Mouse (Mus musculus) T-helper 1 cell (primary cell): ENCODE data around the gene Gper1.

Source experiments
- in situ Hi-C: fragments of 300-600 bp; cut with MboI, MseI; formaldehyde crosslinking; loops from one replicate; pipeline ENCODE4 v1.15.1; 2025; ENCODE audit warnings: high pct_unique_total_duplicates

Gene Gper1

GRCm38 (mm10) chr5:139411117-139411516 lies 11.8 kb upstream of the Gper1 start:
- in situ Hi-C loops, result no loop called here

DNA sequence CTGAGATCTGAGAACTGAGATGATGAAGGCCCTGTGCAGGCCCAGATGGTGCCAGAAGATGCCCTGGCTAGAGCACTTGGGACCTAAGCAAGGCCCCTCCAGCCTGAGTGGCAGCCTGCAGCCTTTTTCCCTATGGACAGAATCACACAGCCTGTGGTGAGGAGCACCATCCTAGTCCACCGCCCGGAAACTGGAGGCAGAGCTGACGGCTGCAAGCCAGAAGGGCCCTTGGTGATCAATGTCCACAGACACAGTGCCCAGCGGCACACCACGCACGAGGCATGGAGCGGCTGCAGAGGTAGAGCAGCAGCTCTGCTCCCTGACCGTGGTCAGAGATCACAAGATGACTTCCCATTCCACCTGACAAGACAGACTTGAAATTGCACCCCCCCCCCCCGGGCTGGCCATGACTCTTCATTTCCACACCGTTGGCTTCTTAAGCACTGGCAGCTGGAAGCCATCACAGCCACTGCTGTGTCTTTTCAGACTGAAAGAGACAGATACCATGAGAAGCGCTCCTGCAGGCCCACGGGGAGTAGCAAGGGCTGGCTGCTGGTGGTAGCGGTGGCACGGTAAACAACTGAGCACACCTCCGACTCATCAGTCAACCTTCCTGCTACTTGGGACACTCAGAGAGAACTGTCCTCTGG lies 11.2 kb upstream of the Gper1 start:
- in situ Hi-C loops, result no loop called here

GRCm38 (mm10) chr5:139413545-139413944 lies 9.4 kb upstream of the Gper1 start:
- in situ Hi-C loops, result no loop called here

DNA sequence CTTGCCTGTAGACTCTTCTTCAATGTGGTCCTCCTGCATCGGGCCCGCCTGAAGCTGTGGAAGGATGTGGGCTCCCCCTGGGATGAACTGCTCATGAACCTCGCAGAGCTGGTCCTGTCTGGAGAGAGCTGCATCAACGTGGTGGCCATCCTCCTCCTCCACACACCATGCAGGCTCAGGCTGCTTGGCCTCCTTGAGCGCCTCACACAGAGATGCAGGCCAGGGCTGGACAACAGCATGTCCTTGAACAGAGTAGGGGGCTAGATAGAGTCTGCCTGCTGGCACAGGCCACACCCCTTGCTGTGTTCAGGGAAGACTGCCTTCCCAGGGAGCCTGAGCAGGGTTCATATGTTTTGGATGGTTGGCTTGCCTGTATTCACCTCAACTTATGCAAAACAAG lies 8.0 kb upstream of the Gper1 start:
- in situ Hi-C loops, result no loop called here

DNA sequence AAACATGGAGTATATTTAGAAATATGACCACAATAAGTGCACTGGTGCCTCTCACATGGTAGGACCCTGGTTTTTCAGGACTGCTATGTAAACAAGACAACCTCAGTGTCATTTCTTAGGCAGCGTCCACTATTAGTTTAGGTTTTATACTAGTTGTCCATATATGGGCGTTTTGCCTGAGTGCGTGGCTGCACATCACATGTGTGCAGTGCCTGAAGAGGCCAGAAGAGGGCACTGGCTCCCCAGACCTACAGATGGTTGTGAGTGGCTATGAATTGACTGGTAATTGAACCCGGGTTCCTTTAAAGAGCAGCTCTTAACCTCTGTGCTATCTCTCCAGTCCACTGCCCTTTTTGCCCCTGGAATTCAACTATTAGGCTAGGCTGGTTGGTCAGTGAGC lies 6.0 kb upstream of the Gper1 start:
- in situ Hi-C loops, result no loop called here

DNA sequence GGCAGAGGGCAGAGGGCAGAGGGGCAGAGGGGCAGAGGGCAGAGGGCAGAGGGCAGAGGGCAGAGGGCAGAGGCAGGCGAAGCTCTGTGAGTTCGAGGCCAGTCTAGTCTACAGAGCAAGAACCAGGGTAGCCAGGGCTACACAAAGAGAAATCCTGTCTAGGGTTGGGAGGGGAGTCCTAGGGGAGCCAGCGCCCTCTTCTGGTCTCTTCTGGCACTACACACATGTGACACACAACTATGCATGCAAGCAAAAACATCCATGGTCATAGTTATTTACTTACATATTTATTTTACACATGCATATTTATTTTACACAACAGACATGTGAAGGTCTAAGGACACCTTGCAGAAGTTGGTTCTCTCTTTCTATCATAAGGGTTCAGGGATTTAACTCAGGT lies 5.5 kb upstream of the Gper1 start:
- in situ Hi-C loops, result no loop called here

- in situ Hi-C loops, result no loop called here
Measured at GRCm38 (mm10) chr5:139418110-139418509, 4.8 kb upstream of the Gper1 start.

- in situ Hi-C loops, result no loop called here
Measured at GRCm38 (mm10) chr5:139418633-139419032, 4.3 kb upstream of the Gper1 start.

DNA sequence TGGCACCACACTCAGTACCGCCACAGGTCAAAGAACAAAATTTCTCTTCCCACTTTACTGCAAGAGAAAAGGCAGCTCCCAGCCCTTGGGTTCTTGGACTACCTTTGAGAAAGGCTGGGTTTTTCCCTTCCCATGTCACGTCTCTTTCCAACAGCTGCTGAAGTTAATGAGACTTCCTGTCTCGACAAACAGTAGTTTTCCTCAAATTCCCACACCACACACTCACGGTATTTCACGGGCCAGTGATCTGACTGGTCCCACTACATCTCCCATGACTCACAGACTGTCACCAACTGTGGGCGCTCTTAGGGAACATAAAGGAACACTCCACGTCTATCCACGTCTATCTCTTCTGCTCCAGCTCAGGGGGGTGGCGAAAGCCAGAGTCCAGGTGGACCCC lies 2.2 kb downstream of the Gper1 start:
- in situ Hi-C loops, result loop anchor here (25.0 kb wide), 1 partner anchor 563 kb away; no protein-coding TSS in a partner anchor

GRCm38 (mm10) chr5:139427001-139427400 lies 4.0 kb downstream of the Gper1 start:
- in situ Hi-C loops, result loop anchor here (25.0 kb wide), 1 partner anchor 565 kb away; no protein-coding TSS in a partner anchor

- in situ Hi-C loops, result loop anchor here (25.0 kb wide), 1 partner anchor 566 kb away; no protein-coding TSS in a partner anchor
Measured at GRCm38 (mm10) chr5:139427989-139428388, 5.0 kb downstream of the Gper1 start.

GRCm38 (mm10) chr5:139429818-139430341 lies 6.9 kb downstream of the Gper1 start:
- in situ Hi-C loops, result loop anchor here (25.0 kb wide), 1 partner anchor 568 kb away; no protein-coding TSS in a partner anchor

GRCm38 (mm10) chr5:139432333-139432732 lies 9.4 kb downstream of the Gper1 start:
- in situ Hi-C loops, result loop anchor here (25.0 kb wide), 1 partner anchor 570 kb away; no protein-coding TSS in a partner anchor

GRCm38 (mm10) chr5:139432747-139433508 lies 10.0 kb downstream of the Gper1 start:
- in situ Hi-C loops, result loop anchor here (25.0 kb wide), 1 partner anchor 571 kb away; no protein-coding TSS in a partner anchor

GRCm38 (mm10) chr5:139433842-139434568 lies 11.1 kb downstream of the Gper1 start:
- in situ Hi-C loops, result loop anchor here (25.0 kb wide), 1 partner anchor 572 kb away; no protein-coding TSS in a partner anchor

DNA sequence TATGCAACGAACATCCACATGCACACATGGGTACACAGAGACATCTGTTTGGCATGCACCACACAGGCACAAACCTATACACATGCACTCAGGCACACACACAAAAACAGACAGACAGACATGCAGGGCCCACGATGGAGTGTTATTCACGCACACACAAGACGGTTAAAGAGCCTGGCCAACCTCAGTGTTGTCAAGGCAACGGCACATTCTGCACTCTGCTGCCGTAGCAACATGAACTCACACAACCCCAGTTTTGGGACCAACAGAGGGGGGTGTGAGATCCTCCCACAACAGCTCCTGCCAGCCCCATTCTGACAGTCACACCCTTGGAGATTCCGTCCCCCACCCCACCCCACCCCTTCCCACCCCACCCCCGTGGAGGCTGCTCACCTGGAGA lies 12.0 kb downstream of the Gper1 start:
- in situ Hi-C loops, result loop anchor here (25.0 kb wide), 1 partner anchor 573 kb away; no protein-coding TSS in a partner anchor

DNA sequence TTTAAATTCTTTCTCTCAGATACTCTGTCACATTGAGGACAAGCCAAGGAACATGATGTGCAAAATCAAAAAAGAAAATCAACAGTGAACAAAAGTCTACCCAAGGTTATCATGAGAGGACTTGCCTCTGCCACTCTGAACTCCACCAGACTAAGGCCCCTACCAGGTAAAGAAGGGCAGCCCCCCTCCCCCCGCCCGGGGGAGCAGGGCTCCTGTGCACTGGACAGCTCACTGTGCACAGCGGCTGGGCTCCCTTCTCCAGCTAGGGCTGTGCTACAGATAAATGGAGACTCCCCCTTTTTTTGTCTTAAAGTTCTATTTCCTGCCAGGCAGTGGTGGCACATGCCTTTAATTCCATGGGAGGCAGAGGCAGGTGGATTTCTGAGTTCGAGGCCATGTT lies 14.8 kb downstream of the Gper1 start:
- in situ Hi-C loops, result loop anchor here (25.0 kb wide), 1 partner anchor 575 kb away; no protein-coding TSS in a partner anchor

DNA sequence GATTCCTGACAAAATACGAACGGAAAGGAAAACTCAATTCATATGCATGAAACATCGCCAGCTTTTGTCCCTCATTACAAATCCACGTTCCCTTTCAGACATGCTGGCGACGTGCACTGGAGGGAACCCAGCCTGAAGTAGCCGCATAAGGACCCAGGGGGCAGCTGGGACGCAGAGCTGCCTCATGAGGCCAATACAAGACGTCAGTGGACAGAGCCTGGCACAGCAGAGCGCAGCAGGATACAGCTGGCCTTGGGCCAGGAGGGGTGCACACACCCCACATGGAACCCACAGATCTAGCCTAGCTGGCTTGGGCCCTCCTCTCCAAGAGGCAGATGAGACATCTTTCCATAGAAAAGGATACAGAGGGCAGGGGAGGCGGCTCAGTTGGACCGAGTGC lies 15.5 kb downstream of the Gper1 start:
- in situ Hi-C loops, result loop anchor here (25.0 kb wide), 1 partner anchor 576 kb away; no protein-coding TSS in a partner anchor

GRCm38 (mm10) chr5:139440451-139440850 lies 17.5 kb downstream of the Gper1 start:
- in situ Hi-C loops, result loop anchor here (25.0 kb wide), 1 partner anchor 578 kb away; no protein-coding TSS in a partner anchor

- in situ Hi-C loops, result loop anchor here (25.0 kb wide), 1 partner anchor 579 kb away; no protein-coding TSS in a partner anchor
Measured at GRCm38 (mm10) chr5:139440926-139441725, 18.2 kb downstream of the Gper1 start.

GRCm38 (mm10) chr5:139441726-139442018 lies 18.7 kb downstream of the Gper1 start:
- in situ Hi-C loops, result loop anchor here (25.0 kb wide), 1 partner anchor 579 kb away; no protein-coding TSS in a partner anchor
